Mouse (Mus musculus) splenic B cell, adult 2 months (primary cell): ENCODE results near the gene Ilkap.
A peak's percentile ranks its signal among the peaks of the same experiment; 100 is the strongest.

Experiments used
- DNase-seq: peaks from one replicate; pipeline ENCODE4 v3.0.0-alpha.2; 2011; ENCODE audit warnings: low read depth, low spot score
- H3K27me3 ChIP-seq: 2 replicates; pipeline ENCODE4 v1.6.1; 2012; ENCODE audit warnings: mild to moderate bottlenecking, low read length, moderate library complexity, mixed read lengths; ENCODE audit not compliant: control insufficient read depth, poor library complexity, insufficient read depth, severe bottlenecking
- H3K36me3 ChIP-seq: 2 replicates; pipeline ENCODE4 v1.6.1; 2012; ENCODE audit warnings: mild to moderate bottlenecking, low read length, moderate library complexity, mixed read lengths; ENCODE audit not compliant: control insufficient read depth, poor library complexity, insufficient read depth, severe bottlenecking

Ilkap gene

GRCm38 (mm10) chr1:91405406-91406169, 7.0 kb upstream of the Ilkap start:
- Histone ChIP-seq H3K36me3 (no peaks in the 10 kb centered on the region), H3K27me3 (no peaks in the 10 kb centered on the region)
- DNase-seq, result peak; percentile 5

GRCm38 (mm10) chr1:91404976-91405375, 6.4 kb upstream of the Ilkap start:
- no peaks in the 10 kb centered on the region for H3K36me3 ChIP-seq
- DNase-seq, result no peak

GRCm38 (mm10) chr1:91397927-91398259, 722 bp downstream of the Ilkap start:
- no peaks in the 10 kb centered on the region for H3K36me3 ChIP-seq
- no peaks in the 10 kb centered on the region for H3K27me3 ChIP-seq
- DNase-seq, result no peak

More at GRCm38 (mm10) chr1:91404976-91405375, 6.4 kb upstream of the Ilkap start:
- no peaks in the 10 kb centered on the region for H3K27me3 ChIP-seq

GRCm38 (mm10) chr1:91390369-91390768, 8.2 kb downstream of the Ilkap start:
- Histone ChIP-seq H3K27me3 (no peaks in the 10 kb centered on the region), H3K36me3 (peaks cover 14% of the 10 kb centered on the region)
- DNase-seq, result no peak

- peaks cover 13% of the 10 kb centered on the region for H3K36me3 ChIP-seq
- no peaks in the 10 kb centered on the region for H3K27me3 ChIP-seq
- no peak for DNase-seq
Observed at GRCm38 (mm10) chr1:91381091-91381471, 17.5 kb downstream of the Ilkap start.

GRCm38 (mm10) chr1:91380453-91381090, 18.0 kb downstream of the Ilkap start:
- DNase-seq, result peak; percentile 85
- no peaks in the 10 kb centered on the region for H3K27me3 ChIP-seq
- peaks cover 14% of the 10 kb centered on the region for H3K36me3 ChIP-seq

- Histone ChIP-seq H3K27me3 (no peaks in the 10 kb centered on the region), H3K36me3 (peaks cover 9% of the 10 kb centered on the region)
- no peak for DNase-seq
Observed at GRCm38 (mm10) chr1:91373414-91373835, 25.2 kb downstream of the Ilkap start.

- H3K36me3 ChIP-seq, result peaks cover 2% of the 10 kb centered on the region
- no peak for DNase-seq
- H3K27me3 ChIP-seq, result no peaks in the 10 kb centered on the region
Observed at GRCm38 (mm10) chr1:91370055-91370454, 28.6 kb downstream of the Ilkap start.

GRCm38 (mm10) chr1:91369408-91369807, 29.2 kb downstream of the Ilkap start:
- DNase-seq, result no peak
- peaks cover 2% of the 10 kb centered on the region; the same call in 1 of the 2 replicates for H3K36me3 ChIP-seq
- H3K27me3 ChIP-seq, result no peaks in the 10 kb centered on the region

- no peaks in the 10 kb centered on the region; the same call in 1 of the 2 replicates for H3K36me3 ChIP-seq
- H3K27me3 ChIP-seq, result no peaks in the 10 kb centered on the region
- no peak for DNase-seq
Observed at GRCm38 (mm10) chr1:91367295-91367694, 31.3 kb downstream of the Ilkap start.

GRCm38 (mm10) chr1:91366215-91367108, 32.2 kb downstream of the Ilkap start, which contains the start of gene Erfe:
Erfe (plus strand) TSS chr1:91366430.
- peak; percentile 80 for DNase-seq
- H3K27me3 ChIP-seq, result no peaks in the 10 kb centered on the region
- H3K36me3 ChIP-seq, result no peaks in the 10 kb centered on the region

GRCm38 (mm10) chr1:91365816-91366214, 32.8 kb downstream of the Ilkap start:
- no peak for DNase-seq
- Histone ChIP-seq H3K36me3 (no peaks in the 10 kb centered on the region), H3K27me3 (no peaks in the 10 kb centered on the region)

GRCm38 (mm10) chr1:91364822-91365644, 33.6 kb downstream of the Ilkap start:
- no peaks in the 10 kb centered on the region for H3K27me3 ChIP-seq
- H3K36me3 ChIP-seq, result no peaks in the 10 kb centered on the region
- DNase-seq, result no peak

GRCm38 (mm10) chr1:91362113-91362512, 36.5 kb downstream of the Ilkap start:
- Histone ChIP-seq H3K27me3 (no peaks in the 10 kb centered on the region), H3K36me3 (no peaks in the 10 kb centered on the region)
- DNase-seq, result no peak
